Mouse (Mus musculus): ENCODE data around the gene Ndufc2.
"Not testable (repeated sequence)": the region's sequence is repeated elsewhere in the genome, so short reads cannot be mapped to it uniquely, and the experiment has no call there.

Gene Ndufc2

GRCm38 (mm10) chr7:97424621-97425245, 24.9 kb downstream of the Ndufc2 start:
- CTCF ChIA-PET, result interaction anchor here (0.6 to 1.3 kb wide), 4 partner anchors 63 to 155 kb away, joined by 3 to 5 read pairs (median 4); partner anchors contain the start of genes Aamdc and Rsf1

GRCm38 (mm10) chr7:97426566-97426965, 26.8 kb downstream of the Ndufc2 start:
- CTCF ChIA-PET, result no interaction called here

GRCm38 (mm10) chr7:97427296-97427695, 27.5 kb downstream of the Ndufc2 start:
- CTCF ChIA-PET, result no interaction called here

- CTCF ChIA-PET, result no interaction called here
These were observed 28.1 kb downstream of the Ndufc2 start for GRCm38 (mm10) chr7:97427778-97428420.

- CTCF ChIA-PET, result no interaction called here
These were observed 29.9 kb downstream of the Ndufc2 start for GRCm38 (mm10) chr7:97429705-97430104.

- CTCF ChIA-PET, result interaction anchor here (0.6 kb wide), 1 partner anchor 792 kb away, joined by 3 read pairs; no protein-coding TSS in a partner anchor
These were observed 33.7 kb downstream of the Ndufc2 start for GRCm38 (mm10) chr7:97433517-97433916.

GRCm38 (mm10) chr7:97434517-97434916, 34.7 kb downstream of the Ndufc2 start:
- CTCF ChIA-PET, result no interaction called here

GRCm38 (mm10) chr7:97438986-97439385, 39.2 kb downstream of the Ndufc2 start:
- CTCF ChIA-PET, result interaction anchor here (0.5 kb wide), 1 partner anchor 29 kb away, joined by 5 read pairs; no protein-coding TSS in a partner anchor

GRCm38 (mm10) chr7:97446171-97446925, 46.5 kb downstream of the Ndufc2 start:
- CTCF ChIA-PET, result no interaction called here

GRCm38 (mm10) chr7:97447050-97447531, 47.3 kb downstream of the Ndufc2 start:
- CTCF ChIA-PET, result no interaction called here

- CTCF ChIA-PET, result not testable (repeated sequence)
These were observed 51.2 kb downstream of the Ndufc2 start, which contains the start of gene Kctd14 for GRCm38 (mm10) chr7:97451023-97451422. TSS of gene Kctd14 (plus strand) at chr7:97451323.

GRCm38 (mm10) chr7:97452196-97452595, 52.4 kb downstream of the Ndufc2 start:
- CTCF ChIA-PET, result interaction anchor here (0.6 kb wide), 1 partner anchor 83 kb away, joined by 3 read pairs; no protein-coding TSS in a partner anchor

GRCm38 (mm10) chr7:97453141-97453921, 53.5 kb downstream of the Ndufc2 start:
- CTCF ChIA-PET, result interaction anchor here (0.7 to 1.0 kb wide), 2 partner anchors 30 to 98 kb away, joined by 3 to 6 read pairs; no protein-coding TSS in a partner anchor

- CTCF ChIA-PET, result interaction anchor here (0.6 kb wide), 2 partner anchors 16 to 177 kb away, joined by 3 to 7 read pairs; no protein-coding TSS in a partner anchor
These were observed 55.0 kb downstream of the Ndufc2 start for GRCm38 (mm10) chr7:97454795-97455194.

- CTCF ChIA-PET, result no interaction called here
These were observed 55.8 kb downstream of the Ndufc2 start for GRCm38 (mm10) chr7:97455577-97455976.

Measured in spleen, embryonic (tissue).